Mouse (Mus musculus) adrenal gland, postnatal 0 days (tissue): ENCODE results near the gene Dph7. TPM values are rescaled to one million over a fixed set of nuclear protein-coding genes. Genes with fewer than 3 reads are reported as not detected.

Source experiments
- microRNA-seq: library from miRNA; unstranded; fragments of <30 nt; microRNA quantifications from one replicate; pipeline ENCODE4, GENCODE M21; 2016; ENCODE audit warnings: borderline replicate concordance; ENCODE audit not compliant: insufficient number of aligned reads
- polyA plus RNA-seq: library from polyadenylated mRNA; unstranded; fragments of >200 nt; fragmentation: Nextera tagmentation; extraction: Ambion mirVana; gene quantifications from 2 replicates; pipeline ENCODE4 v1.2.1, GENCODE M21; 2015

The Dph7 gene
- polyA plus RNA-seq, result 15.2 and 25.2 TPM in 2 replicates

GRCm38 (mm10) chr2:24962304-24963000 is at the start of gene Dph7:
Gene Dph7, plus strand, starts transcription at chr2:24962400.

GRCm38 (mm10) chr2:24918930-24919838 is 43.0 kb upstream of the Dph7 start, which contains the start of gene Ehmt1:
Gene Ehmt1, minus strand, starts transcription at chr2:24919614.

GRCm38 (mm10) chr2:24935057-24935796 is 27.0 kb upstream of the Dph7 start, which contains the start of gene Arrdc1:
Gene Arrdc1, minus strand, starts transcription at chr2:24935252.

GRCm38 (mm10) chr2:24949421-24950188 is 12.6 kb upstream of the Dph7 start, which contains the start of gene Zmynd19:
Gene Zmynd19, plus strand, starts transcription at chr2:24949792.

GRCm38 (mm10) chr2:24974906-24975703 is 12.9 kb downstream of the Dph7 start, which contains the start of gene Mrpl41:
Gene Mrpl41, minus strand, starts transcription at chr2:24975098.

GRCm38 (mm10) chr2:24975704-24976297 is 13.6 kb downstream of the Dph7 start, which contains the start of gene Pnpla7:
Gene Pnpla7, plus strand, starts transcription at chr2:24976033.

Small RNA genes within 50 kb of the gene (microRNA-seq; reads per million reads assigned to microRNA genes)
- not detected for gene Gm22875

Other genes with a start within 250 kb of the Dph7 start
- gene Cacna1b, start 199.2 kb upstream of the Dph7 start, polyA plus RNA-seq, result 1.2 and 2.8 TPM in 2 replicates
- gene Ehmt1, start 42.8 kb upstream of the Dph7 start, polyA plus RNA-seq, result 25.3 and 32.7 TPM in 2 replicates
- 26.7 and 33.1 TPM in 2 replicates for gene Arrdc1, start 27.1 kb upstream of the Dph7 start, polyA plus RNA-seq
- 8.9 and 9.8 TPM in 2 replicates for gene Zmynd19, start 12.6 kb upstream of the Dph7 start, polyA plus RNA-seq
- gene Mrpl41, start 12.7 kb downstream of the Dph7 start, polyA plus RNA-seq, result 270 and 363 TPM in 2 replicates
- gene Pnpla7, start 13.6 kb downstream of the Dph7 start, polyA plus RNA-seq, result 10.8 and 21.4 TPM in 2 replicates
- gene Nsmf, start 92.0 kb downstream of the Dph7 start, polyA plus RNA-seq, result 54.6 and 57.0 TPM in 2 replicates
- 0.36 and 0.76 TPM in 2 replicates for gene Entpd8, start 117.9 kb downstream of the Dph7 start, polyA plus RNA-seq
- gene Noxa1, start 132.7 kb downstream of the Dph7 start, polyA plus RNA-seq, result 0.17 TPM in 2 replicates
- gene Nrarp, start 218.4 kb downstream of the Dph7 start, polyA plus RNA-seq, result 5.6 and 6.7 TPM in 2 replicates
- gene Tor4a, start 234.5 kb downstream of the Dph7 start, polyA plus RNA-seq, result 14.6 and 20.3 TPM in 2 replicates
- gene Nelfb, start 249.1 kb downstream of the Dph7 start, polyA plus RNA-seq, result 47.4 and 61.9 TPM in 2 replicates